Mouse (Mus musculus) layer of hippocampus, adult 9-11 months (tissue): ENCODE results near the gene Taf12.

Experiments
- DNase-seq: peaks from one replicate; pipeline ENCODE4 v3.0.0; 2022

The Taf12 gene

DNA sequence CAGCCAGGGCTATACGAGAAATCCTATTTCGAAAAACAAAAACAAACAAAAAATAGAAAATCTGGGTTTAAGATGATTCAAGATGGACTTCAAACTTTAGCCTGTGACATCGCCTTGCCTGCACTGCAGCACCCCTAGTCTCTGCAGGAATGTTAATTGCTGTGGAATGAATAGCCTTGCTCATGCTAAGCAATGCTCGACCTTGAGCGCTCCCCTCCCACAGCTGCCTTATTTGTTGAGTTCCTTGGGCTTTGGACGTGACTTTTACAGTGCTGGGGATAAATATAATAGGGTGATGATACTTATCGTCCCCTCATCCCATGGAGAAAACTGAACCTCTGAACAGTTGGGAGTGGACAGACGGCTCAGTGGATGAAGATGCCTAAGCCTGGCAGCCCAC, 41.5 kb downstream of the Taf12 start:
- DNase-seq: no peak

GRCm38 (mm10) chr4:132326481-132326880, 52.3 kb downstream of the Taf12 start:
- no peak for DNase-seq

DNA sequence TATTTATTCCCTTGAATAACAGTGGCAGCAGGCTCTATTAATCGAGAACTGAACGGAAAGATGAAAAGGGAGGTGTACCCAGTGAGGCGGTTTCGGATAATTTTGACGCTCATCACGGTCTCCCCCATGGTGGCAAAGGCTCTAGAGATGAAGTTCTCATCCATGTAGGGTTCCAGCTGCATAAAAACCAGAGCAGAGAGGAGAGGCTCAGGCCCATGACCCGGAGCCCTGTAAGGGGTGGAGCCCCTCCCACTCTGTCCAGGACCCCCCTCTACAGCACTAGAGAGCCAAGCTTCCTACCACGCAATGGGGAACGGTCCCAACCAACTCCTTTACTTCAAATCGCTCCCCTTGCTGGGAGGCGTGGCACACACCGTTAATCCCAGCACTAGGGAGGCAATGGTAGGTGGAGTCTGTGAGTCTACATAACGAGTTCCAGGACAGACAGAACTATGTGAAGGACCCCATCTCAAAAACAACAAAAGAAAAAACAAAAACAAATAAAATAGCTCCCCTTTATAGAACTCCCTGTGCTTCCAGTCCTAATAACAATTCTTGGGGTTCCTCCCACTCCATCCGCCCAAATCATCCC, 54.3 kb downstream of the Taf12 start:
- DNase-seq: no peak

GRCm38 (mm10) chr4:132329115-132329834, 55.1 kb downstream of the Taf12 start, which contains the start of gene Trnau1ap:
Gene Trnau1ap, minus strand, starts transcription at chr4:132329538.
- peak; percentile 86 for DNase-seq

- no peak for DNase-seq
These were observed 55.7 kb downstream of the Taf12 start for GRCm38 (mm10) chr4:132329835-132330354.

GRCm38 (mm10) chr4:132331960-132332359, 57.8 kb downstream of the Taf12 start:
- DNase-seq: no peak

DNA sequence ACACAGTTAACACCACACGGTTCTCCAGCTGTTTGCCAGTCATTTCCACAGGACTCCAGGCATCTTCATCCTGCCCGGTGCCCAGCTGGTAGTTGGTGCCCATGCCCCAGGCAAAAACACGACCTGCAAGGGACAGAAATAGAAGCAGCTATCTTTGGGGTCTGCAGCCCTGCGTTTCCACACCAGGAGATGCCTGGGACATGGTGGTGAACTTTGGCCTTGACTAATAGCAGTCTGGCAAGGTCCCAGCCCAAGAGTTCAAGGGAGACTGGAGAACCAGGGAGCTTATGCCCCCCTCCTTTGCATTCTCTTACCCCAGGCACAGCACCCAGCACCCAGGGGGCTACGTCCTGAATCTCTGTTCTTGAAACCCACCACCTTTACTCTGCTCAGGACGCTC, 58.7 kb downstream of the Taf12 start:
- no peak for DNase-seq

DNA sequence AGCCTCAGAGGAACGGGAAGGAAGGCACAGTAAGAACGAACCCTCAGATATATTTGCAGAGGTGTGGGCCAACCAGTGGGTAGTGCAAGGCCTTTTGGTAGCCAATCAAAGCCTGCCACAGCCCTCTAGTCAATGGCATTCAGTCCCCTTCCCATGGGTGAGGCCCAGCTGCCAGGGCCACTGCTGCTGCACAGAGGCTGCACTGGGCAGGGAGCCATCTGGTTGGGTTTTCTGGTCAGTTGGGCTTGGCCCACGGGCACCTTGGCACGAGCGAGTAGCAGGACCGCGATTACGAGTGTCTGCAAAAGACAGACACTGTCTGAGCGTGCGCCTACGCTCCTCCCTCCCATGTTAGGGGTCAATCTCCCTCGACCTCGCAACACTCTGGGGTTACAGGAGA, 64.8 kb downstream of the Taf12 start:
- peak; percentile 37 for DNase-seq

- DNase-seq: no peak
These were observed 67.3 kb downstream of the Taf12 start for GRCm38 (mm10) chr4:132341451-132341850.

GRCm38 (mm10) chr4:132344403-132345134, 70.4 kb downstream of the Taf12 start:
- DNase-seq: no peak
